Mouse (Mus musculus) c-Kit-positive CD71-positive TER-119-positive erythroid progenitor cells, embryonic 14.5 days (primary cell): ENCODE data around the gene Hist1h2bc.
A peak's percentile ranks its signal among the peaks of the same experiment; 100 is the strongest.
"Not testable (repeated sequence)": the region's sequence is repeated elsewhere in the genome, so short reads cannot be mapped to it uniquely, and the experiment has no call there.

Experiments used
- DNase-seq: peaks from one replicate; pipeline ENCODE4 v3.0.0-alpha.2; 2013; ENCODE audit warnings: low spot score

Hist1h2bc gene

DNA sequence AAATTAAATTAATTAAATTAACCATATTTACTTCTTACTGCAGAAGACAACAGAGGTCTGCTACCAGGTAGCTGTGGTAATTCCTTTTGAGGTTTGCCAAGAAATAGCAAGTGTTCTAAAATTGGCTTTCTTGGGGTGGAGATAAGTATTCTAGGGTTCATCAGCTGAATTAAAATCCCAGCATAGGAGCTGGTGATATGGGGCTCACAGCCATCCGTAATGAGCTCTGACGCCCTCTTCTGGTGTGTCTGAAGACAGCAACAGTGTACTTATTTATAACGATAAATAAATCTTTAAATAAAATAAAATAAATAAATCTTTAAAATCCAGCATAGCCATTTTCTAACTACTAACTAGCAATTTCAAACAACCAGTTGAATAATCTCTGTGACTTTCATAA lies 15.8 kb downstream of the Hist1h2bc start:
- no peak for DNase-seq

- DNase-seq, result peak; percentile 82
Observed at GRCm38 (mm10) chr13:23700786-23701520, 17.0 kb downstream of the Hist1h2bc start.

GRCm38 (mm10) chr13:23702220-23702619 lies 18.2 kb downstream of the Hist1h2bc start:
- no peak for DNase-seq

- DNase-seq, result not testable (repeated sequence)
Observed at GRCm38 (mm10) chr13:23702801-23703200, 18.8 kb downstream of the Hist1h2bc start.

DNA sequence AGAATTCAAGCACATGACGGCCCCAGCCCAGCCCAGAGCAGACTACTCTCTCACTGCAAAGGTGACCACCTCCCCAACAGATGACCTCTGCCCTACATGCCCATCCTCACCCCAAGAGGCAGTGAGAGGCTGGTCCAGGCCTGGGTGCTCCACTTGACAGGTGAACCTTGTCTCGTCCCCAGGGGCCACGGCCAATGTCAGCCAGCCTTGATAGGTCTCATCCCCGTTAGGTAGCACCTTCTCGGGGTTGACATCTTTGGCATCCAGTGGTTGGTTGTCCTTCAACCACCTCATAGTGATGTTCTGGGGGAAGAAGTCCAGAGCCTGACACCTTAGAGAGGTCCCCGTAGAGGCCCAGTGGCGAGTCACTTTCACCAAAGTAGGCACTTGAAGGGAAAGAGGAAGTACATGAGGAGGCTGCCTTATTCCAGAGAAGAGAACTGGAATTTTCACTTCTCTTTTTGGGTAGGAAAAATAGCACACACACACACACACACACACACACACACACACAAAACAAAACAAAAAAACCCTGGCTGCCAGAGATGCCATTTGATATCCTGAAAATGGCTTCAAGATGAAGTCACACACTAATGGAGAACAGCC lies 21.9 kb downstream of the Hist1h2bc start:
- DNase-seq, result no peak

DNA sequence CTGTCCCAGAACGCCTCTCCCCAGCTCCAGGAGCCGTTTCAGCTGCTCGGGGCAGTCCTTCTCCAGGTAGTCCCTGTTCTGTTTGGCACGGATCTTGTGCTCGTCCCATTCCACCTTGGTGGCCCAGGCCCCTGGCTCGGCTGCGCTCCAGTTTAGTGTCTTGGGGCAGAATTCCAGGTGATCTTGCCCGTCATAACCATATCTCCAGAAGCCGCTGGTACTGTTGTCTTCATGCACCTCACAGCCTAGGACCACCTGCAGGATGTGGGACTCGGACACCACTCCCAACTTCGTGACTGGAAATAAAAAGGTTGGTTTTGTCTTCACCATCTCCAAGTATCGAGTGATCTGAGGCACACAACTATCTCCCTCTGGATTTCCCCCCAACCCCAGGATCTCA lies 22.8 kb downstream of the Hist1h2bc start:
- DNase-seq, result no peak

- DNase-seq, result no peak
Observed at GRCm38 (mm10) chr13:23708041-23708440, 24.0 kb downstream of the Hist1h2bc start.

DNA sequence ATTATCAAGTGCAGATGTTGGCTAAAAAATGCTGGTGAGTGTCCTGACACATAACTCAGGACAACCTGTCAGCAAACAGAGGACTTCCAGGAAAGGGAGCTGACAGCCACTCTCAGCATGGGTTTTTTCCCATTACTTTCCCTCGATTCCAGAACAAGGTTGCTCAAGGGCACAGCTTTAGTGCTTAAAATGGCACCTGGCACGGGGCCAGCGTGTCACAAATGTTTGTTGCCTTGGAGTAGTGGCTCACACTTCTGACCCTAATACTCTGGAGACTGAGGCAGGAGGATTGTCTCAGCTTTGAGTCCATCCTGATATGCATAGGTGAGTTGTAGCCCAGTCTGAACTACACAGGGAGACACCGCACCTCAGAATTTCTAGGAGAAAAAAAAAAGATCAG lies 24.7 kb downstream of the Hist1h2bc start:
- no peak for DNase-seq

- no peak for DNase-seq
Observed at GRCm38 (mm10) chr13:23709714-23710373, 25.8 kb downstream of the Hist1h2bc start.

DNA sequence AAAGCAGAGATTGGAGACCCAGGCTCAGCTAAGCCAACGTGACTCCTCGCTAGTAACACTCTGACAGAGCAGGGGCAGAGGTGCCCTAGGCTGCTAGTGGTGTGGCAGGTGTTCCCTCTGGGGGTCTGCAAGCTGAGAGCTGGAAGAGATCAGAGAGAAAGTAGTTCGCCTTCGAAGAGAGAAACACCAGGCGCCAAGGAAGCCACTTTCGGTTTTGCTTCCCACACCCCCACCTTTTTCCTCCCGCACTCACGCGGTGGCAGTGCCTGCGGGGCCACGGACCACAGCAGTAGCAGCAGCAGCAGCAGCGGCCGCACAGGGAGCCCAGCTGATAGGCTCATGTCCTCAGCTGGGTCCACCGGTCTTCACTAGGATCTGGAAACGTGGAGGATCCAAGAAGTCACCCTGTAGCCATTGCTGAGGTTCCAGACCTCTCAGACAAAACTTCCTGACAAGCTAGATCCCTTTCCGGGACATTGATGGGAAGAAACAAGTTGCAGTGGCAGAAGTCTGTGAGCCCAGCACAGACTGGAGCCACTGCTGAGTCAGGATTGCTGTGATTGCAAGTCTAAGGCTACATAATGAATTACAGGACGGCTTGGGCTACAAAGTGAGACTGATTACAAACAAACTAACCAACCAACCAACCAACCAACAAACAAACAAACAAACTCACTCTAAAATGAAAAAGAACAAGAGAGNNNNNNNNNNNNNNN lies 26.5 kb downstream of the Hist1h2bc start, which contains the start of gene Hfe:
TSS of gene Hfe (minus strand) at position 481 of the 716 bp plus-strand sequence.
- no peak for DNase-seq

- DNase-seq, result no peak
Observed at GRCm38 (mm10) chr13:23716261-23717042, 32.5 kb downstream of the Hist1h2bc start.

DNA sequence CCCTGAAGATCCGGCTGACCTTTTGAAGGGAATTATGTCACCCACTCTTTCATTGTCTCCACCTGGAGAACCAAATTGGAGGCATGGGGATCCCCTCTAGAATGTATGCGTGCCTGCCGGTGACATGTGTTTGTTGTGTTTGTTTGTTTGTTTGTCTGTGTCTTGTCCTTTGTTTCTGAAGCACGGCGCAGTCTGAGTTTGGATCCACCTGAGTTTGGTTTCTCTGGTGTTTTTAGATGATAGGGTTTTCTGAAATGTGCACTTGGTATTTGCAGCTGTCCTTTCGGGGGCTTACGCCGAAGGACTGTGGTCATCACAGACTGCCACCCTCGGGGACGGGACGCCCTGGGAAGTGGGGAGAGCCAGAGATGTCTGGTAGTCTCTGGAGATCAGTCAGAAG lies 33.2 kb downstream of the Hist1h2bc start:
- DNase-seq, result no peak

- DNase-seq, result not testable (repeated sequence)
Observed at GRCm38 (mm10) chr13:23717593-23718245, 33.7 kb downstream of the Hist1h2bc start.

- DNase-seq, result no peak
Observed at GRCm38 (mm10) chr13:23724239-23724638, 40.2 kb downstream of the Hist1h2bc start.

- DNase-seq, result no peak
Observed at GRCm38 (mm10) chr13:23725213-23725612, 41.2 kb downstream of the Hist1h2bc start.

DNA sequence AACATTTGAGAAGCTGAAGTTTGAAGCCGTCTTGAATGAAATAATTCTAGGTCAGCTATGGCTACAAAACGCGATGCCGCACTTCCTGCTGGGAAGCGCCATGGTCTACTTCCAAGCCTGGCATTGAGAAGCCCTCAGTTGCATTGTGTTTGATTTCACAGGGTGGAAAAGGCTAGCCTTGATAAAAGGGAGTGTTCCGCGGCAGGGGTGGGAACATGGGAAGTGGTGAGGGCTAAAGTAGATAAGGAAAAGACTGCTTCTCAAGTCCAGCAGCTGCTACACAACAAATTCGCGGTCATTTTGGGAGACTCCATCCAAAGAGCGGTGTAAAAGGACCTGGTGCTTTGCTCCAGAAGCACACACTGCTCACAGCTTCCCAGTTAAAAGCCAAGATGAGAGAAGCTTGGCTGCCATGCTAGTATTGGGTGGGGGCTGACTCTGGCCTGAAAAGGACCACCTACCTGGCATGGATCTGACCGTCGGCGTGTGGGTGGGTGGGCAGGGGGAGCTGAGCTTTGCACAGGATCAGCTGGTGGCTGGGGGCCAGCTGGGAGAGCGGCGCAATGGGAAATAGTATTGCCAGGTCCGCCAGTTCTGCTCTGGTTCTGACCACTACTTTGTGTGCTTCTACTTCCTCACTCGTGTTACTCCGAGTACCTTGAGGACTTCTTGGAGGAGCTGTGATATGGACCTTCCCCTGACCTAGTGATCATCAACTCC lies 44.6 kb downstream of the Hist1h2bc start:
- no peak for DNase-seq

DNA sequence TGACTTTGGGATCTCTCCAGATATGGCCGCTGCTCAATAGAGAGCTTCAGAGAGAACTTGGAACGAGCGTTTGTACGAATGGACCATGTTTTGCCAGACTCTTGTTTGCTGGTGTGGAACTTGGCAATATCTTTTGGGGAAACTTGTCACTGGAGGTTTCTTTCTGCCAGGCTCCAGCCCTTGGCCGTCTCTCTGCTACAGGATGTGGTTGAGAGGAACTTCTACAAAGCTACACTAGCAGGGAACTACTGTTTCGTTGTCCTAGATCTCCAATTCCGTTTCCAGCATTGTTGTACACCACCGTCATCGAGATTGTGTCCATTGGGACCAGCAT lies 45.2 kb downstream of the Hist1h2bc start:
- no peak for DNase-seq

GRCm38 (mm10) chr13:23729706-23730105 lies 45.7 kb downstream of the Hist1h2bc start:
- no peak for DNase-seq

DNA sequence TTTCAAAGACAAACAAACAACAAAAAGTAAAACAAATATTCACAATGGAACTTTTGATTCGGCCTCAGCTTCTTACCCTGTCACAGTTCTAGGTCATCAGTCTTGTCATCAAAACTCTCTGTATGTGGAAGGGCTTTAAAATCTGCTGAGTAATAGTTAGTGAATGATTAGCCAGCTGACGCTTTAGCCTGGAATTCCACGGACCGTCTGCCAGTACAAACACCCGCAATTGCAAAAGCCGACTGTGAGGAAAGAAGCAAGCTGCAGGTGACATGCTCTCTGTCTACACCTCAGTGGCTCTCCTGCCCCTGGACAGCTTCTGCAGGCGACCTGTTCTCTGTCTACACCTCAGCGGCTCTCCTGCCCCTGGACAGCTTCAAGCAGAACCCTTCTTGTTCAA lies 46.5 kb downstream of the Hist1h2bc start:
- no peak for DNase-seq

DNA sequence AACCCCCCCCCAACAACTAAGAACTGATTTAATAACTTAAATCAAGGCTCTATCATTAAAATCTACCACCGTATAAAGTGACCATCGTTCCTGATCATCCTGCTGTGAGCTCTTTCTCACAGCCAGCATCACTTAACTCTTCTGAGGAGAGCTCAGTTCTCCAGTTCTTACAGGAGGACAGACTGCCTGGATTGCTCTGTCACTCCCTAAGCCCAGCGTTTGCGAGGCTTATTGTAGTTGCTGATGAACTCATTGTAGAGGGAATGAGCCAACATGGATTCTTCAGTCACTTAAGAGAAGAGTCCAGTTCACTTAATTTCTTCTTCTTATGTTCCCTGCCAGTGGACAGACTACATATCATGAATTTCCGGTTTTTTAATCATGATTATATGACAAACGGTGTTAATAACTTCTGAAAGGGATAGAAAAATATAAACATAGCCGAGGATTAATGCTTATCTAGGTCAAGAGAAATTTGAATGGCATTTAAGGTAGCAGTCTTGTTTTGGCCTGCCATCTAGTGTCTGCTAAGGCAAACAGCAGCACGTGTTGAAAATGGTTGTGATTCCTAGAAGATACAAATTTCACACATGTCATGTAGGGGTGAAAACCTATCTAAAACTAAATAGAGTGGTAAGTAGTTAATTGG lies 48.3 kb downstream of the Hist1h2bc start:
- peak; percentile 38 for DNase-seq
